Mouse (Mus musculus) midbrain, postnatal 0 days (tissue): Measurements from ENCODE around the gene Olfr811. TPM values are rescaled to one million over a fixed set of nuclear protein-coding genes. Genes with fewer than 3 reads are reported as not detected.

Experiments used
- ATAC-seq: fragments of 200-750 bp; cut with Nextera tagmentation; 2 replicates; pipeline ENCODE4 v1.8.0; 2017; ENCODE audit warnings: moderate number of reproducible peaks, mild to moderate bottlenecking, moderate TSS enrichment, moderate library complexity; ENCODE audit not compliant: low FRiP score
- DNase-seq: peaks from one replicate; pipeline ENCODE4 v3.0.0-alpha.2; 2015; ENCODE audit warnings: low spot score
- H3K27ac ChIP-seq: fragments of 300-500 bp; sonication (generic); 2 replicates; pipeline ENCODE4 v1.5.1; 2014; ENCODE audit warnings: low read depth, mild to moderate bottlenecking, low read length, mixed read lengths
- H3K27me3 ChIP-seq: fragments of 300-500 bp; sonication (generic); 2 replicates; pipeline ENCODE4 v1.6.1; 2014; ENCODE audit warnings: low read length, control low read depth, mixed read lengths; ENCODE audit not compliant: insufficient read depth
- H3K36me3 ChIP-seq: fragments of 300-500 bp; sonication (generic); 2 replicates; pipeline ENCODE4 v1.6.1; 2014; ENCODE audit warnings: low read length, control low read depth, mixed read lengths; ENCODE audit not compliant: insufficient read depth
- H3K4me1 ChIP-seq: fragments of 300-500 bp; sonication (generic); 2 replicates; pipeline ENCODE4 v1.6.1; 2014; ENCODE audit warnings: mild to moderate bottlenecking, control low read depth, antibody characterized with exemption, low read length, mixed read lengths; ENCODE audit not compliant: insufficient read depth
- H3K4me2 ChIP-seq: fragments of 300-500 bp; sonication (generic); 2 replicates; pipeline ENCODE4 v1.6.1; 2014; ENCODE audit warnings: low read depth, mild to moderate bottlenecking, low read length, mixed read lengths; ENCODE audit not compliant: poor library complexity, severe bottlenecking
- H3K4me3 ChIP-seq: fragments of 300-500 bp; sonication (generic); 2 replicates; pipeline ENCODE4 v1.5.1; 2014; ENCODE audit warnings: low read depth, mild to moderate bottlenecking, low read length, moderate library complexity
- H3K9ac ChIP-seq: fragments of 300-500 bp; sonication (generic); replicated peaks from 2 replicates; pipeline ENCODE4 v1.6.1; 2014; ENCODE audit warnings: mild to moderate bottlenecking, low read length, moderate library complexity, mixed read lengths; ENCODE audit not compliant: poor library complexity, severe bottlenecking
- H3K9me3 ChIP-seq: fragments of 300-500 bp; sonication (generic); 2 replicates; pipeline ENCODE4 v1.6.1; 2016; ENCODE audit warnings: low read length, control low read depth
- CTCF ChIP-seq: IDR thresholded peaks from 2 replicates; pipeline ENCODE4 v1.5.1; 2016; ENCODE audit warnings: antibody characterized with exemption, mild to moderate bottlenecking
- WGBS: fragments of 180-500 bp; shearing (Covaris S2); extraction: QIAGEN DNeasy Blood & Tissue Kit; methylation state at CpG from one replicate; pipeline ENCODE4 v1.1.7; 2014; 5-methylcytosine and 5-hydroxymethylcytosine counted together
- polyA plus RNA-seq: library from polyadenylated mRNA; unstranded; fragments of >200 nt; fragmentation: Nextera tagmentation; extraction: Ambion mirVana; gene quantifications from 2 replicates; pipeline ENCODE4 v1.2.1, GENCODE M21; 2015
- total RNA-seq: library from RNA; depleted of rRNA; stranded (reverse); fragments of >200 nt; gene quantifications from 2 replicates; pipeline ENCODE4 v1.2.3, GENCODE M21; 2014; rRNA removed

Gene Olfr811
- total RNA-seq (not detected in 2 replicates), polyA plus RNA-seq (not detected in 2 replicates)

- DNase-seq: no peak
- Histone ChIP-seq H3K4me1 (no peaks in the 10 kb centered on the region), H3K27ac (no peak within 1 kb of the TSS), H3K4me2 (no peak within 1 kb of the TSS), H3K4me3 (no peak within 1 kb of the TSS), H3K36me3 (no peaks in the 10 kb centered on the region), H3K9me3 (no peaks in the 10 kb centered on the region), H3K27me3 (no peaks in the 10 kb centered on the region), H3K9ac (no peak within 1 kb of the TSS)
- no peak for TF ChIP-seq CTCF
- whole genome bisulfite sequencing: 86% methylated on average over 4 of the region's 4 CpGs
- ATAC-seq: no peak
Measured at GRCm38 (mm10) chr10:129804296-129804695, at the start of gene Olfr811. Gene Olfr811 (minus strand): TSS chr10:129804396.

- Histone ChIP-seq H3K36me3 (no peaks in the 10 kb centered on the region), H3K4me2 (no peak overlapping the region), H3K4me3 (no peak overlapping the region), H3K27ac (no peak overlapping the region), H3K9me3 (no peaks in the 10 kb centered on the region), H3K27me3 (no peaks in the 10 kb centered on the region), H3K4me1 (no peaks in the 10 kb centered on the region), H3K9ac (no peak overlapping the region)
- no peak for ATAC-seq
- WGBS: 45% methylated on average over 1 of the region's 1 CpGs
- DNase-seq: no peak
- TF ChIP-seq CTCF: no peak
Measured at GRCm38 (mm10) chr10:129847343-129847742, 43.1 kb upstream of the Olfr811 start.

GRCm38 (mm10) chr10:129845994-129846393 lies 41.8 kb upstream of the Olfr811 start, which contains the start of gene Olfr812:
Gene Olfr812 (minus strand): TSS chr10:129846094.
- H3K4me2 ChIP-seq: no peak within 1 kb of the TSS
- no peaks in the 10 kb centered on the region for H3K4me1 ChIP-seq
- no peaks in the 10 kb centered on the region for H3K9me3 ChIP-seq
- H3K4me3 ChIP-seq: no peak within 1 kb of the TSS
- no peaks in the 10 kb centered on the region for H3K36me3 ChIP-seq
- no peak for DNase-seq
- no peak for TF ChIP-seq CTCF
- ATAC-seq: no peak
- WGBS: 74% methylated on average over 1 of the region's 1 CpGs
- no peak within 1 kb of the TSS for H3K27ac ChIP-seq
- no peaks in the 10 kb centered on the region for H3K27me3 ChIP-seq
- H3K9ac ChIP-seq: no peak within 1 kb of the TSS

DNA sequence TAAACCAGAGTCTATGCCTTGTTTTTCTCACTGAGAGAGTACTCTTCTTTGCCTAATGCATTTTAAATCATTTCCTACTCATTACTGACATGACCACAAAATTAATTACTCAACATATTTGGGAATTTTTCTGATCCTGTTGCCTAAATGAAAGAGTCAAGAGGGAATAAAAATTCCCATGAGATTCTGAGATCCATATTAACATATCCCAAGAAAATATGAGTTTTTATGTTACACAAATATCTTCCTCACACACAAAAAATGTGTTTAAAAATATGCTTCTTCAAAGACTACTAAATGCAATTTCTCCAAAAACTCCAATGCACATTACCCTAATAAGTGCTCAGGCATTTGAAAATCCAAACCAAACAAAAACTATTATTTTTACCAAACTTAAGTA lies 9.4 kb downstream of the Olfr811 start, which contains the start of gene Olfr810:
TSS of gene Olfr810 (minus strand) at position 101 of the 400 bp plus-strand sequence.
- Histone ChIP-seq H3K9me3 (no peaks in the 10 kb centered on the region), H3K27me3 (no peaks in the 10 kb centered on the region), H3K36me3 (no peaks in the 10 kb centered on the region), H3K9ac (no peak within 1 kb of the TSS), H3K27ac (no peak within 1 kb of the TSS), H3K4me3 (no peak within 1 kb of the TSS), H3K4me2 (no peak within 1 kb of the TSS), H3K4me1 (no peaks in the 10 kb centered on the region)
- DNase-seq (no peak), ATAC-seq (no peak)
- TF ChIP-seq CTCF: no peak

DNA sequence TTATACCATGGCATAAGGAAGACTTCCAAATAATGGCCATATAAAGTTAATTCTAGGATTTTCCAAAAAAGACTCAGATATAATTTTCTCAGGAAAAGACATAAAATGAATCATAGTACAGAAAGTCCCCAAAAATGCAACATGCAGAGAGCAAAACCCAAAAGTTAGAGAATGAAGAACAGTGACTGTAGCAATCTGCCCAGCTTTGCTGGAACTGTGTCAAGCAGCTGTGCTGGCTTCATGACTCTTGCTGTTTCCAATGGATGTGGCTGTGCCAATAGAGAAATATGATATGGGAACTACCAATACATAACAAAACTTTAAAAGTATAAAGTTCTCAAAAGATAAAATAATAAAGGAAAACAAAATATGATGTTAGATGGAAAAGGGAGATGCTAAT lies 26.1 kb downstream of the Olfr811 start:
- Histone ChIP-seq H3K4me1 (no peaks in the 10 kb centered on the region), H3K4me3 (no peak overlapping the region), H3K27ac (no peak overlapping the region), H3K4me2 (no peak overlapping the region), H3K36me3 (no peaks in the 10 kb centered on the region), H3K27me3 (no peaks in the 10 kb centered on the region), H3K9ac (no peak overlapping the region), H3K9me3 (no peaks in the 10 kb centered on the region)
- no peak for DNase-seq
- ATAC-seq: no peak
- TF ChIP-seq CTCF: no peak

- no peak for TF ChIP-seq CTCF
- H3K4me3 ChIP-seq: no peak within 1 kb of the TSS
- H3K4me1 ChIP-seq: no peaks in the 10 kb centered on the region
- no peaks in the 10 kb centered on the region for H3K9me3 ChIP-seq
- no peak for ATAC-seq
- H3K27me3 ChIP-seq: no peaks in the 10 kb centered on the region
- no peaks in the 10 kb centered on the region for H3K36me3 ChIP-seq
- H3K27ac ChIP-seq: no peak within 1 kb of the TSS
- DNase-seq: no peak
- H3K9ac ChIP-seq: no peak within 1 kb of the TSS
- no peak within 1 kb of the TSS for H3K4me2 ChIP-seq
Measured at GRCm38 (mm10) chr10:129774338-129774737, 29.9 kb downstream of the Olfr811 start, which contains the start of gene Olfr809. Gene Olfr809 (plus strand): TSS chr10:129774638.
